Mouse (Mus musculus): ENCODE results near the gene Adamts1. TPM values are rescaled to one million over a fixed set of nuclear protein-coding genes. Genes with fewer than 3 reads are reported as not detected.

The Adamts1 gene
- 6.8 and 8.1 TPM in 2 replicates for polyA plus RNA-seq (2012; rRNA removed)

GRCm38 (mm10) chr16:85802954-85803353 is at the start of gene Adamts1:
TSS of gene Adamts1 (minus strand) at chr16:85803113.
- peak within 1 kb of the TSS; percentile 59 for H3K4me3 ChIP-seq (ENCODE audit: insufficient read depth, low read length)
- H3K4me1 ChIP-seq (ENCODE audit: control insufficient read depth, insufficient read depth, low read length): no peaks in the 10 kb centered on the region
- peak within 1 kb of the TSS; percentile 45 for H3K27ac ChIP-seq (ENCODE audit: insufficient read depth, low read length)
- TF ChIP-seq CTCF (IDR thresholded peaks at IDR 0.05; ENCODE audit: extremely low read depth, insufficient read depth, low read length) (no peak), POLR2A (IDR thresholded peaks at IDR 0.05; ENCODE audit: extremely low read depth, insufficient read depth, low read length) (peak; percentile 74)

GRCm38 (mm10) chr16:85827066-85827465 is 24.2 kb upstream of the Adamts1 start:
- Histone ChIP-seq H3K4me1 (ENCODE audit: control insufficient read depth, insufficient read depth, low read length) (no peaks in the 10 kb centered on the region), H3K27ac (ENCODE audit: insufficient read depth, low read length) (no peak overlapping the region), H3K4me3 (ENCODE audit: insufficient read depth, low read length) (no peak overlapping the region)
- TF ChIP-seq POLR2A (IDR thresholded peaks at IDR 0.05; ENCODE audit: extremely low read depth, insufficient read depth, low read length) (no peak), CTCF (IDR thresholded peaks at IDR 0.05; ENCODE audit: extremely low read depth, insufficient read depth, low read length) (no peak)

GRCm38 (mm10) chr16:85822330-85822916 is 19.5 kb upstream of the Adamts1 start:
- Histone ChIP-seq H3K27ac (ENCODE audit: insufficient read depth, low read length) (no peak overlapping the region), H3K4me1 (ENCODE audit: control insufficient read depth, insufficient read depth, low read length) (no peaks in the 10 kb centered on the region), H3K4me3 (ENCODE audit: insufficient read depth, low read length) (no peak overlapping the region)
- TF ChIP-seq POLR2A (IDR thresholded peaks at IDR 0.05; ENCODE audit: extremely low read depth, insufficient read depth, low read length) (no peak), CTCF (IDR thresholded peaks at IDR 0.05; ENCODE audit: extremely low read depth, insufficient read depth, low read length) (no peak)

- no peak for TF ChIP-seq POLR2A (IDR thresholded peaks at IDR 0.05; ENCODE audit: extremely low read depth, insufficient read depth, low read length)
- no peak for TF ChIP-seq CTCF (IDR thresholded peaks at IDR 0.05; ENCODE audit: extremely low read depth, insufficient read depth, low read length)
- H3K27ac ChIP-seq (ENCODE audit: insufficient read depth, low read length): no peak overlapping the region
- H3K4me3 ChIP-seq (ENCODE audit: insufficient read depth, low read length): no peak overlapping the region
- H3K4me1 ChIP-seq (ENCODE audit: control insufficient read depth, insufficient read depth, low read length): no peaks in the 10 kb centered on the region
Measured at GRCm38 (mm10) chr16:85819808-85820458, 17.0 kb upstream of the Adamts1 start.

- H3K4me3 ChIP-seq (ENCODE audit: insufficient read depth, low read length): no peak overlapping the region
- no peaks in the 10 kb centered on the region for H3K4me1 ChIP-seq (ENCODE audit: control insufficient read depth, insufficient read depth, low read length)
- TF ChIP-seq POLR2A (IDR thresholded peaks at IDR 0.05; ENCODE audit: extremely low read depth, insufficient read depth, low read length) (no peak), CTCF (IDR thresholded peaks at IDR 0.05; ENCODE audit: extremely low read depth, insufficient read depth, low read length) (no peak)
- no peak overlapping the region for H3K27ac ChIP-seq (ENCODE audit: insufficient read depth, low read length)
Measured at GRCm38 (mm10) chr16:85814116-85814515, 11.2 kb upstream of the Adamts1 start.

GRCm38 (mm10) chr16:85807626-85808025 is 4.7 kb upstream of the Adamts1 start:
- H3K4me3 ChIP-seq (ENCODE audit: insufficient read depth, low read length): no peak overlapping the region
- no peak overlapping the region for H3K27ac ChIP-seq (ENCODE audit: insufficient read depth, low read length)
- TF ChIP-seq POLR2A (IDR thresholded peaks at IDR 0.05; ENCODE audit: extremely low read depth, insufficient read depth, low read length) (no peak), CTCF (IDR thresholded peaks at IDR 0.05; ENCODE audit: extremely low read depth, insufficient read depth, low read length) (peak; percentile 43)
- H3K4me1 ChIP-seq (ENCODE audit: control insufficient read depth, insufficient read depth, low read length): no peaks in the 10 kb centered on the region

- H3K4me1 ChIP-seq (ENCODE audit: control insufficient read depth, insufficient read depth, low read length): no peaks in the 10 kb centered on the region
- H3K4me3 ChIP-seq (ENCODE audit: insufficient read depth, low read length): no peak overlapping the region
- TF ChIP-seq POLR2A (IDR thresholded peaks at IDR 0.05; ENCODE audit: extremely low read depth, insufficient read depth, low read length) (no peak), CTCF (IDR thresholded peaks at IDR 0.05; ENCODE audit: extremely low read depth, insufficient read depth, low read length) (peak; percentile 38; the same call in 1 of the 2 replicates)
- no peak overlapping the region for H3K27ac ChIP-seq (ENCODE audit: insufficient read depth, low read length)
Measured at GRCm38 (mm10) chr16:85807072-85807471, 4.2 kb upstream of the Adamts1 start.

- Histone ChIP-seq H3K4me1 (ENCODE audit: control insufficient read depth, insufficient read depth, low read length) (no peaks in the 10 kb centered on the region), H3K4me3 (ENCODE audit: insufficient read depth, low read length) (no peak overlapping the region), H3K27ac (ENCODE audit: insufficient read depth, low read length) (no peak overlapping the region)
- no peak for TF ChIP-seq CTCF (IDR thresholded peaks at IDR 0.05; ENCODE audit: extremely low read depth, insufficient read depth, low read length)
- TF ChIP-seq POLR2A (IDR thresholded peaks at IDR 0.05; ENCODE audit: extremely low read depth, insufficient read depth, low read length): no peak
Measured at GRCm38 (mm10) chr16:85805581-85805980, 2.7 kb upstream of the Adamts1 start.

GRCm38 (mm10) chr16:85803613-85804551 is 969 bp upstream of the Adamts1 start:
- peak overlapping the region; percentile 59 for H3K4me3 ChIP-seq (ENCODE audit: insufficient read depth, low read length)
- TF ChIP-seq POLR2A (IDR thresholded peaks at IDR 0.05; ENCODE audit: extremely low read depth, insufficient read depth, low read length) (no peak), CTCF (IDR thresholded peaks at IDR 0.05; ENCODE audit: extremely low read depth, insufficient read depth, low read length) (no peak)
- peak overlapping the region; percentile 68 for H3K27ac ChIP-seq (ENCODE audit: insufficient read depth, low read length)
- H3K4me1 ChIP-seq (ENCODE audit: control insufficient read depth, insufficient read depth, low read length): no peaks in the 10 kb centered on the region

All from cortical plate, adult 2 months (tissue).